Comparison of ENCODE assay signal across 23 mouse cellular contexts in genomic region chr13:39516106-39516505, GRCm38 (mm10).
DNase-seq lines count a peak whose midpoint lies in the region; ATAC-seq and TF ChIP-seq lines count a peak whose summit lies in the region.
"Had no signal": no experiment of that assay in that cellular context is flagged by ENCODE, and none has a peak within 500 bp of the region (broad histone marks: within the 10 kb centered on the region; RNA-seq: fewer than 3 reads in every experiment).

No protein-coding gene starts in this region.

- TF ChIP-seq CTCF in brain, embryonic 14.5 days (IDR thresholded peaks at IDR 0.05; ENCODE audit: borderline replicate concordance, extremely low read depth, insufficient read depth, insufficient read length), result no peak
- TF ChIP-seq CTCF in thymus, adult 2 months (IDR thresholded peaks at IDR 0.05; ENCODE audit: borderline replicate concordance, control insufficient read depth, extremely low read depth, insufficient read depth, low read length, poor library complexity), result no peak

- peak; percentile 94 for ATAC-seq in kidney, embryonic 15.5 days (replicated peaks; ENCODE audit: low FRiP score)
- ATAC-seq in midbrain, embryonic 15.5 days (replicated peaks), result no peak
- ATAC-seq in neural tube, embryonic 11.5 days (ENCODE audit: insufficient read depth, low FRiP score, low TSS enrichment), result peak; percentile 38; the same call in 1 of the 2 replicates
- ATAC-seq: CD4-positive, CD25-positive, alpha-beta regulatory T cell, adult 4 months; forebrain, embryonic 13.5 days; inflammation-experienced regulatory T-cells, adult 6 months had no signal

- no peaks in the 10 kb centered on the region for H3K9me3 ChIP-seq in kidney, embryonic 15.5 days (replicated peaks)
- no peaks in the 10 kb centered on the region for H3K9me3 ChIP-seq in midbrain, embryonic 10.5 days (replicated peaks)
- no peaks in the 10 kb centered on the region for H3K9me3 ChIP-seq in midbrain, embryonic 15.5 days
- no peaks in the 10 kb centered on the region for H3K9me3 ChIP-seq in neural tube, embryonic 11.5 days (ENCODE audit: control insufficient read depth, low read length)
- H3K9me3 ChIP-seq: forebrain, embryonic 13.5 days; limb, embryonic 15.5 days; stomach, embryonic 15.5 days had no signal

- TF ChIP-seq POLR2A in brain, embryonic 14.5 days (IDR thresholded peaks at IDR 0.05; ENCODE audit: borderline replicate concordance, extremely low read depth, insufficient read depth, insufficient read length, poor library complexity, severe bottlenecking), result no peak
- TF ChIP-seq POLR2A in thymus, adult 2 months (IDR thresholded peaks at IDR 0.05; ENCODE audit: control insufficient read depth, extremely low read depth, insufficient read depth, low read length, poor library complexity), result no peak

- H3K4me2 ChIP-seq in kidney, embryonic 15.5 days, result peak overlapping the region; percentile 25; the same call in 1 of the 2 replicates
- H3K4me2 ChIP-seq in midbrain, embryonic 15.5 days, result no peak overlapping the region
- H3K4me2 ChIP-seq in neural tube, embryonic 11.5 days (ENCODE audit: low read depth), result no peak overlapping the region
- H3K4me2 ChIP-seq: forebrain, embryonic 13.5 days; hindbrain, embryonic 14.5 days; limb, embryonic 15.5 days; midbrain, embryonic 11.5 days; stomach, embryonic 15.5 days had no signal

- H3K9ac ChIP-seq in kidney, embryonic 15.5 days, result no peak overlapping the region
- H3K9ac ChIP-seq in midbrain, embryonic 15.5 days, result no peak overlapping the region
- no peak overlapping the region for H3K9ac ChIP-seq in neural tube, embryonic 11.5 days (ENCODE audit: low read length)
- H3K9ac ChIP-seq: forebrain, embryonic 13.5 days; hindbrain, embryonic 14.5 days; limb, embryonic 15.5 days; liver, embryonic 14.5 days; stomach, embryonic 15.5 days had no signal

- H3K36me3 ChIP-seq in kidney, embryonic 15.5 days, result no peaks in the 10 kb centered on the region
- no peaks in the 10 kb centered on the region for H3K36me3 ChIP-seq in midbrain, embryonic 10.5 days
- no peaks in the 10 kb centered on the region for H3K36me3 ChIP-seq in midbrain, embryonic 15.5 days (replicated peaks)
- no peaks in the 10 kb centered on the region for H3K36me3 ChIP-seq in neural tube, embryonic 11.5 days (ENCODE audit: control insufficient read depth, insufficient read depth, low read length)
- H3K36me3 ChIP-seq in thymus, adult 2 months (ENCODE audit: control insufficient read depth, insufficient read depth, low read length), result no peaks in the 10 kb centered on the region
- H3K36me3 ChIP-seq: limb, embryonic 15.5 days; stomach, embryonic 15.5 days had no signal

- DNase-seq in kidney, postnatal 14 days, result no peak
- peak; percentile 22 for DNase-seq in midbrain, embryonic 10.5 days (ENCODE audit: low spot score)
- DNase-seq in brain, embryonic 14.5 days (ENCODE audit: low read depth), result peak; percentile 20
- peak; percentile 48 for DNase-seq in neural tube, embryonic 11.5 days (ENCODE audit: low spot score)
- no peak for DNase-seq in thymus, adult 2 months
- DNase-seq in thymus, postnatal 0 days (ENCODE audit: low spot score), result no peak
- DNase-seq: adrenal gland, postnatal 14 days; gastrocnemius, postnatal 36 days; heart, adult 2 months; kidney, postnatal 25 days; lung, postnatal 4 days; retina, postnatal 1 day; thymus, postnatal 4 days had no signal

- H3K4me1 ChIP-seq in kidney, embryonic 15.5 days, result peaks cover 10% of the 10 kb centered on the region
- H3K4me1 ChIP-seq in midbrain, embryonic 10.5 days, result peaks cover 6% of the 10 kb centered on the region; the same call in 1 of the 2 replicates
- no peaks in the 10 kb centered on the region for H3K4me1 ChIP-seq in midbrain, embryonic 15.5 days
- no peaks in the 10 kb centered on the region for H3K4me1 ChIP-seq in neural tube, embryonic 11.5 days (ENCODE audit: control insufficient read depth, insufficient read depth, low read length)
- H3K4me1 ChIP-seq in thymus, adult 2 months (replicated peaks; ENCODE audit: control insufficient read depth, insufficient read depth, low read length), result no peaks in the 10 kb centered on the region
- H3K4me1 ChIP-seq: forebrain, embryonic 13.5 days; limb, embryonic 15.5 days; stomach, embryonic 15.5 days had no signal

- no peaks in the 10 kb centered on the region for H3K27me3 ChIP-seq in kidney, embryonic 15.5 days
- H3K27me3 ChIP-seq in midbrain, embryonic 10.5 days (ENCODE audit: low read depth, poor library complexity, severe bottlenecking), result peaks cover 57% of the 10 kb centered on the region
- peaks cover 14% of the 10 kb centered on the region for H3K27me3 ChIP-seq in midbrain, embryonic 15.5 days (replicated peaks)
- H3K27me3 ChIP-seq in neural tube, embryonic 11.5 days (ENCODE audit: control insufficient read depth, insufficient read depth, low read length), result peaks cover 9% of the 10 kb centered on the region; the same call in 1 of the 2 replicates
- H3K27me3 ChIP-seq in thymus, adult 2 months (ENCODE audit: control insufficient read depth, insufficient read depth, low read length), result no peaks in the 10 kb centered on the region
- H3K27me3 ChIP-seq: limb, embryonic 15.5 days; stomach, embryonic 15.5 days had no signal

- H3K4me3 ChIP-seq in kidney, embryonic 15.5 days (replicated peaks), result no peak overlapping the region
- H3K4me3 ChIP-seq in midbrain, embryonic 10.5 days, result no peak overlapping the region
- H3K4me3 ChIP-seq in midbrain, embryonic 15.5 days, result no peak overlapping the region
- no peak overlapping the region for H3K4me3 ChIP-seq in neural tube, embryonic 11.5 days (ENCODE audit: low read depth, low read length)
- no peak overlapping the region for H3K4me3 ChIP-seq in thymus, adult 2 months (ENCODE audit: control insufficient read depth, insufficient read depth, low read length)
- H3K4me3 ChIP-seq: forebrain, embryonic 13.5 days; heart, adult 2 months; limb, embryonic 15.5 days; stomach, embryonic 15.5 days had no signal

- H3K27ac ChIP-seq in kidney, embryonic 15.5 days, result peak overlapping the region; percentile 54
- H3K27ac ChIP-seq in midbrain, embryonic 10.5 days (replicated peaks), result no peak overlapping the region
- no peak overlapping the region for H3K27ac ChIP-seq in midbrain, embryonic 15.5 days
- no peak overlapping the region for H3K27ac ChIP-seq in neural tube, embryonic 11.5 days (ENCODE audit: low read depth, low read length)
- no peak overlapping the region for H3K27ac ChIP-seq in thymus, adult 2 months (ENCODE audit: control insufficient read depth, insufficient read depth, low read length)
- H3K27ac ChIP-seq: forebrain, embryonic 13.5 days; heart, adult 2 months; hindbrain, embryonic 14.5 days; limb, embryonic 15.5 days; liver, embryonic 14.5 days; stomach, embryonic 15.5 days had no signal

- WGBS in kidney, embryonic 15.5 days, result 9% methylated on average over 8 of the region's 8 CpGs
- 54% methylated on average over 8 of the region's 8 CpGs for WGBS in midbrain, embryonic 10.5 days
- WGBS in midbrain, embryonic 15.5 days, result 43% methylated on average over 8 of the region's 8 CpGs
- WGBS in neural tube, embryonic 11.5 days, result 31% methylated on average over 8 of the region's 8 CpGs
- WGBS in thymus, adult 2 months, result 79% methylated on average over 8 of the region's 8 CpGs

Comparison
In these comparisons a context has a peak if more than half of its experiments do, and no peak if none do; other contexts are left out.
1. DNase-seq: peak in midbrain, embryonic 10.5 days (single experiment), brain, embryonic 14.5 days (single experiment) and neural tube, embryonic 11.5 days (single experiment); none in kidney, postnatal 14 days (single experiment), thymus, adult 2 months (single experiment) and thymus, postnatal 0 days (single experiment).